Mouse (Mus musculus): Measurements from ENCODE around the gene Lhfp.

The Lhfp gene

DNA sequence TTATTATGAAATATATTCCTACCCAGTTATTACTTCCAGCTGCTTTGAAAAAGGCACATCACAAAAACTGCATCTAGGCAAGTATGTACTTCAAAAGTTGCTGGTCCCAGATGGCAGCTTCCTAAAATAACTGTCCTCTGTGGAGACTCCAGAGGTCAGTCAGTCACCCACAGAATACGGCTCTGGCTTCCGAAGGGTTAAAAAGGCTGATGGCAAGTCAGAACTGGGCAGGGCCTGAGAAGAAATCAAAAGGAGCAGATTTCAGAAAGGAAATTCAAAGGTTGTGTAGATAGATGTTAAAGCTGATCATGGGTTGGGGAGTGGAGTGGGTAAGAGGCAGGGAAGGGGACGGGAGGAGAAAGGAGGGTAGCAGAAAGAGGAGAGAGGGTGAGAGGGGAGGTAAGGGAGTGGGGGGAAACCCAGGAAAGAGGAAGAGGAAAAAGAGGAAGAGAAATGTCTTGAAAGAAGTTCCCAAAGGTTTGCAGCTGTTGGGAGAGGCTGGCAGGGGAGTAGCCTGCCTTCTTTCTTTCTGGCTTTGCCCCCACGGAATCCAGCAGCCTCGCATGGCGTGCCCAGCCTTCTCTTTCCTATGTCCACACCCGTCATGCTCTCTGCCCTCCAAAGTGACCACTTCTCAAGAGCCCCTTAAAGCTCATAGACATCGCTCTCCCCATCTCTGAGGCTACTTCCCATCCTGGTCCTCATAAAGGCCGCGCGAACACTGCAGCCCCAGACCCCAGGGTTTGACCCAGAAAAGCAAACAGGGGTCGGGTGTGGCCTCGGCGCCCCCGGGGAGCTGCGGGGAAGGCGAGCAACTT is 526 bp upstream of the Lhfp start:
- no peak for DNase-seq (ENCODE audit: low spot score in 2 of 2)

DNA sequence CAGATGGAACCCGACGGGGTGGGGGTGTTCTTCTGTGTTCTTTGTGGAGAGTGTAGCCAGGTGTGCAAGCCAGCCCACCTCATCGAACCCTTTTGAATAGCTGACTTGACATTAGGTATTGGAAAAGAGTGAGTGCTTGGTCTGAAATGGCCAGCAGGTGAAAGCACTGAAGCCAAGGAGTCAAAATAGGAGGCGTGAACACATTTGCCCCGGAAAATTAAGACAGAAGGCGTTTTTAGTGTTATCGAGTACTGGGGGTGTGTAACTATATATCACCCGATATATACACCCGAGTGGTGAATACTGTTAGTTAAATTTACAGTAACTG is 876 bp downstream of the Lhfp start:
- DNase-seq (ENCODE audit: low spot score in 2 of 2): no peak

DNA sequence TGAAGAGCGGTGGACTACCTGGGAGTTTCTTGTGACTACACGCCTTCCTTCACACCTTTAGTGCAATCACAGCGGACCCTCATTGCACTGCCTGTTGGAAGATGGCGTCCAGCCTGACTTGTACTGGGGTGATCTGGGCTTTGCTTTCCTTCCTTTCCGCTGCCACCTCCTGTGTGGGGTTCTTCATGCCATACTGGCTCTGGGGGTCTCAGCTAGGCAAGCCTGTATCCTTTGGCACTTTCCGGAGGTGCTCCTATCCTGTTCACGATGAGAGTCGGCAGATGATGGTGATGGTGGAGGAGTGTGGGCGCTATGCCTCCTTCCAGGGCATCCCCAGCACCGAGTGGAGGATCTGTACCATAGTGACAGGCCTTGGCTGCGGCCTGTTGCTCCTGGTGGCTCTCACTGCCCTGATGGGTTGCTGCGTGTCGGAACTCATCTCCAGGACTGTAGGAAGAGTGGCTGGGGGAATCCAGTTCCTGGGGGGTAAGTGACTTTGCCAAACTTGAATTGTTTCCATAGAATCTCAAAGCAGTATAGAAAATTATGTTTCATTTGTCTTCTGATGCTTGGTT is 2.0 kb downstream of the Lhfp start:
- no peak for DNase-seq (ENCODE audit: low spot score in 2 of 2)

DNA sequence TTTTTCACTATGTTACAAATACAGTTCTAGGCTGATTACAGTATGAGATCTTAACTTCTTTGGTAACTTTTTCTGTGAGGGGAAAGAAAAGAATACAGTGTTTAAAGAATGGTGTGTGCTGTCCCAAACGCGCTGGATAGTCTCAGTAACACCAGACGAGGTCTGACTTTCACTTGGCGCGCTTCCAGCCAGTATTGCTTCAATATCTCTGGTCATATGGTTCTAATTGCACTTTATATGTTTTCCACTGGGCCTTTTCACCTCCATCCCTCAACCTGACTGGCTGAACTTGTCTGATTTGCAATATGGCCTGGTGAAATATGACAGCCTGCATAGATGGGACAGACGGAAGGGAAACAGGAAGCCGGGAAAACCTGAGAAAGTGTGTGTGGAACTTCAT is 2.9 kb downstream of the Lhfp start:
- no peak for DNase-seq (ENCODE audit: low spot score in 2 of 2)

DNA sequence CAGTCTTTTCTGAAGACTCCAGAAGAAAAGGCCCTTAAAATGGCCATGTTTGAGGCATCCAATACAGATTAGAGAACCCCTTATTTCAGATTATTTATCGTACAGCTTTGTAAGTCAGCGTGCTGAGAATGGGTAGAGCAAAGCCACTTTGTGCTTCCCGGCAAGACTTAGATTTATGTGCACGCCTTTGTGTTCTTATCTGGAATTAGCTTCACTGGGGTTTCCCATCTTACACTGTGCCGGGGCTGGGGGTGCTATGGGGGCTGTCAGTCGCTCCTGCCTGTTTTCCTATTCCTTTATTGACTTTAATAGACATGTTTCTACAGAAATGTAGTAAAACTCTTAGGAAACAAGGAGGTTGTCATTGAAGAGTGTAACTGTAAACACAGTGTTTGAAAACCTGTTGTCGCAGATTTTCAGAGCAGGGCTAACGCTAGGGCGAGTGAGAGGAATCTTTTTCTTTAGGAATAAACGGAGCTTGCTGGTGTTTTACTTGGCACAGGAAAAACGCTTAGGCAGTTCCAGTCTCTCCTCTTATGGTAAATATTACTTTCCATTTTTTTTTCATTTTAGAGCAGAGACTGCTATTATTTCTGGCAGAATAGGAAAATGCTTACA is 3.5 kb downstream of the Lhfp start:
- no peak for DNase-seq (ENCODE audit: low spot score in 2 of 2)

DNA sequence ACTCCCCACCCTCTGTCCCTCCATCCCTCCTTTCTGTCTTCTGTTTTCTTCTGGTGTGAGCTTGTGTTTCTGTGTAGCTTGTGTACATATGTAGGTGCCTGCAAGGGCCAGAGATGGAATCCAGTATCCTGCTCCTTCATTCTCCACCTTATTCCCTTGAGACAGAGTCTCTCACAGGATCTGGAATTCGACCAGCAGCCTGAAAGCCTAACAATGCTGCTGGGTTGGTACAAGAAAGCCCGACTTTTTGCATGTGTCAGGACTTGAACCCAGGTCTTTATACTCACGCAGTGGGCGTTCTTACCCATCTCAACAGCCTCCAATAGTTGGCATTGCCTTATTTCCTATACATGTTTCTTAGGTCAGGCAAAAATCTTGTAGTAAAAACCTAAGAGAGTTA is 4.4 kb downstream of the Lhfp start:
- no peak for DNase-seq (ENCODE audit: low spot score in 2 of 2)

DNA sequence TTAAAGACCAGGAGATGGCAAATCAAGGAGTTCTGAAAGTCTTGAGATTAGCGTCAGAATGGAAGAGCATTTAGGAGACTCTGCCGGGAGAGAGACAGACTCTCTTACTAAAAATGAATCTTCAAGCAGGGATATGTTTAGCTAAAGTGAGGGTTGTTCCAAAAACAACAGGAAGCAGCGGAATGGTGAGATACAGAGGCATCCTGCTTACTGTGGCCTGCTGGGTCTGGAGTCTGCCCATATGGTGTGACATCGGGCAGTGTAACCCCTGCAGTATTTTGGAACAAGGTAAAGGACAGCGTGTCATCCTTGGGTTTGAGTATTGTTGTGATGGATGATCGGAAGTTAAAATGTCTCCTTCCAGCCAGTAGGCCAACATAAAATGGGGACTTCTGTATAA is 5.0 kb downstream of the Lhfp start:
- no peak for DNase-seq (ENCODE audit: low spot score in 2 of 2)

DNA sequence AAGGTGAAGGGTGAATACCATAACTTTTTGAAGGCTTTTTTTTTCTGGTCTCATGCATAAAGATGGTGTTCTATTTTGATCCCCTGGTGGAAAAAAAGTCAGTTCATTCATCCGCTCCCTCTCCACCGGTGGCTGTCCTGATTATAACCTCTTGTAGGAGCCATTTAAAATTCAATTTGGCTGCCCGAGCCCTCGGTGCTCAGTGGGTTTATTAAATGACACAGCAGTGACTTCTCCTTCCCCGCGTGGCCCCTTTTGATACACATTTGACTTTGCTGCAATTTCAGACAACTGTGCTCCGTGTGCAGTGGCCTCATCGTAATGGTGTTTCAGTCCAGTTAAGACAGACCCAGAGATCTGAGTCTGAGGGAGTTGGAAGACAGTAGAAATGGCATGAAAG is 11.1 kb downstream of the Lhfp start:
- no peak for DNase-seq (ENCODE audit: low spot score in 2 of 2)

DNA sequence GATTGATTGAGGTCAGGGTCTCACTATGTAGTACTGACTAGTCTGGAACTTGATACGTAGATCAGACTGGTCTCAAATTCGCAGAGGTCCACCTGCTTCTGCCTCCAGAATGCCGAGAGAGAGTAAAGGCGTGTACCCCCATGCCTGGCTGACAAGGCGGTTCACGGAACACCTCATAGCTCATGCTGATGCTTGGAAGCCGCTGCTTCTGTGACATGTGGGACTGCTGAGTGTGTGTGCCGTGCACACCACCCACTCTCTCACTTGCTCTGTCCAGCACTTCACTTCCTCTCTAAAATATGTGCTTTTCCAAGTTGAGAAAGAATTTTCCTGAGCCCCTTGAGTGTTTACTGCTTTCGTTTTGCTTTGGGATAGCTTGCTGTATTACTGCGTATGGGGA is 15.1 kb downstream of the Lhfp start:
- no peak for DNase-seq (ENCODE audit: low spot score in 2 of 2)

DNA sequence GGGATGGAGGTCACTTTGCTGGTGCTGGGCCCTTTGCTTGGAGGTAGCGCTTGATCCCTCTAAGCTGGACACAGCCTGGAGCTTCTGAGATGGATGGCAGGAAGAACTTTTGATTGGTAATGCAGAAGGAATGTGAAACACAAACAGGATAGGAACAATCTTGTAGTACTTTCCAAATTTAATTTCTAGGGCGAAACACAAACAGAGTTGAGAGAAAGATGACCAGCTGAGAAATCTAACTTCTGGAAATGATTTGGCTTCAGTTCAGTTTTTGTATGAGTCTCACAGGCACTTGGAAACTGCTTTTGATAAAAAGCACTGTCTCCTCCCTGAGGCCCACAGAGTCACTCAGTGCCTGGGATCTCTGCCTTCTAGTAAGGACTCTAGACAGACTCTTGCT is 18.6 kb downstream of the Lhfp start:
- no peak for DNase-seq (ENCODE audit: low spot score in 2 of 2)

DNA sequence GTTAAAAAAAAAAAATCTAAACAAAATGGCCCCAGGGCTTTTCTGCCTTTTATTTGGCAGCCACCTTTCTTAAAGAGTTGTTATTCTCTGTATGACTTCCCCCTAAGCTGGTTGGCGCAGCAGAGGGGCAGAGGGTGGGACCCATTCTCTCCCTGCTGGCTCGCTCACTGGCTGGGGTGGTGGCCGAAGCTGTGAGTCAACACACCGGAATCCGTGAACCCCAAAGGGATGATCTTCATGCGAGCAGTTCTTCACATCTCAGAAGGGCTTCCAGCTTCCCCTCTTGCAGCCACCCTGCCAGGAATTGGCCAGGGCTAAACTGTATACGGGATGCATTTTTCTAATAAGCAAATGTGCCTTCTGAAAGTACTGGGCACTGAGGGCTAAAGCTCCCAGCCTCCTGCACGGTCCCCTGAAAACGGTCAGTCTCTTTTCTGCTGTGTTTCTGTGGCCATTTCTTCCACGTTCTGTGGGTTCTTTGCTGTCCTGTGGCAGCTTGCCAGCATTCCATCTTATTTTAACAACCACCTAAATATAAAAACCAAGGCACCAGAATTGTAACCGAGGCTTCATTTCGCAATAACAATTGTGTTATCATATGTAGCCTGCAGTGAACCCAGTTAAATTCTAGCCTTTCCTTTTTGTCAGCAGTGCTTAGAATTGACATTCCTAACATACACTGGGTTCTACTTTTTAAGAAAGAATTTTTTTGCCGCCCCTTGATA is 22.3 kb downstream of the Lhfp start:
- DNase-seq (ENCODE audit: low spot score in 2 of 2): no peak

DNA sequence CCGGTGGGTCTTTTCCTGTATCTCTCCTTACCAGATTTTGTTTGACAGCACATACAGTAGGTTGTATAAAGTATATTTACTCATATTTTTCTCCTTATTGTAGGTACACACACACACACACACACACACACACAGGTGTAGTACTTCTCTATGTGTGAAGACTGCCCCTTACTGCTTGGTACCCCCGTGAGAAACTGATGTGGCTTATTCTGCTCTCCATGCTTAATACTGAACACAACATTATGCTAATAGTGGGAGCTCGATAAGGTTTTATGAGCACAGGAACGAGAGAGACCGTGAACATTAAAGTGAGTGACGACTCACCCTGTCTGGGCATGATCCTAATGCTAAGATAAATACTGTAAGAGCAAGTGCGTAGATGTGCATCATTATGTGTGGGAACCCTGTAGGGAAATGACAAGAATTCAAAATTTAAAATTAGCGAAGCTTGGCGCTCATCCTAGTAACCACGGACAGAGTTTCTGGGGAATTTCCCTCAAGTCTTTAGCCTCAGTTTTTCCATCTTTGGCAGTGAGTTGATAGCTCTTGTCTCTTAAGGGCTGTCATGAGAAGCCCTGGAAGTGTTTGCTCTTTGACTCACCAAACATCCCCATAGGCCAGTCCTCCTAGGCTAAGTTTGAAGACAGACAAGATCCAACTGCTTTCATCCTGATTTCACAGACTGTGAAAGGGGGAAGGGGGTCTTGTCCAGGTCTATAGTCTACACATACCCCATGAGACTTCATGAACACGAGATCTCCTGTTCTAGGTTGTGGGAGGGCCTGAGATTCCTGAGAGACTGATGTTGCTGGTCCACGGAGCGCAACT is 24.2 kb downstream of the Lhfp start:
- no peak for DNase-seq (ENCODE audit: low spot score in 2 of 2)

DNA sequence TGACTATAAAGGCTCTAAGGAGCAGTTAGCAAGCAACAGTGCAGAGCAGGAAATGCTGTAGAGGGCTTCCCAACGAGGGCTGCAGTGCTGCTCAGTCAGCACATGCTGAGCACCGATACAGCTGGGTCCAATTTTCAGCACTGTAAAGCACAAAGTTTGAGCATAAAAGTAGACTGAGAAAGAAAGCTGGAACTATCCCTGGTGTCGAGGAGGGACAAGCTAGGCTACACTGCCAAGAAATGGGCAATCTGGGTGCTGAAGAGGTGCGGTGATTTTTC is 24.7 kb downstream of the Lhfp start:
- DNase-seq (ENCODE audit: low spot score in 2 of 2): no peak

DNA sequence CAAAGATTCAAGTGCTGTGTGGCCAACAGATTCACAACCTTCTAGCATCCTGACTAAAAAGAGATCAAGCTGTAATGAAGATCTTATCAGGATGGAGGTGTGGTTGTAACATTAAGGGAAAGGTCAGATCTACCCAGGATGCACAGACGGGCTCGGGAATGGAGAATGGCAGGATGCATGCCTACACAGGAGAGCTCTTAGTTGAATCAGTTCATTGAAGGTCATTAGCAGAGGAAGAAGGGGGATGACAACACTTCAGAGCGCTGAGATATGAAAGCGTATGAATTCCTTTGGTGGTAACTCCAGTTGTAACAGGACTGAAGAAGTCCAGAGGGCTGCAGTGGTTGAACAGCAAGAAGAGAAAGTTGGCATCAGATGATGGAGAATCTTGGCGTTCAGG is 27.1 kb downstream of the Lhfp start:
- DNase-seq (ENCODE audit: low spot score in 2 of 2): no peak

DNA sequence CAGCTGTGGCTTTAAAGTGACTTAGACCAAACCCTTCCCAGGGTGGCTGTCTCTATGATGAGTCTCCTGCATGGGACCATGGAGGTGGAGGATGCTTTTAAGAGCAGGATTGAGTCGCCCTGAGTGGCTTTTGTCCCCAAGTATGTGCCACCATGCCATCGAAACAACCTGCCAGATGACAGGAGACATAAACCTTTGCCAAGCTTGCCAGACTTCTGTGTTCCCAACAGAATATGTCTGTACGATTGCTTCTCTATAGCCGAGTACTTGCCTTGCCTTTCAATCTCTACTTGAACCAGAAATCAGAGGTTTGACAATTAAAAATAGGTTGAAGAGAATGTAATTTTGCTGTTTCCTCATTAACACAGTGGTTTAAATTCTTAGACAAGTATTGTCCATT is 32.9 kb downstream of the Lhfp start:
- DNase-seq (ENCODE audit: low spot score in 2 of 2): no peak

DNA sequence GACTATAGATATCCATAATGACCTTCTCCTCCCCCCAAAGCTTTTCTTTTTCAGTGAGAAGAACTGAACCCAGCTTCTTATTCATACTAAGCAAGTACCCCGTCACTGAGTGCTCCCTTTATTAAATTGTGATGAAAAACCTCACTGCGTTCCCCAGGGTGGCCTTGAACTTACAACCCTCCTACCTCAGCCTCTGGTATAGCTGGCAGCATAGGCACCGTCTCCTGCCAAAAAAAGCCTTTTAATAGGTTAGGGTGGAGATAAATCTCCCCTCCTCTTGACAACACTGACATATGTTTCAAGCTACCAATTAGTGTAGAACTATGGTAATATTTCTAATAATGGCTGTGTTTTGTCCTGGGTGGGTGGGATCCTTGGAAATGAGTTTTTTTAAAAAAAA is 33.4 kb downstream of the Lhfp start:
- no peak for DNase-seq (ENCODE audit: low spot score in 2 of 2)

DNA sequence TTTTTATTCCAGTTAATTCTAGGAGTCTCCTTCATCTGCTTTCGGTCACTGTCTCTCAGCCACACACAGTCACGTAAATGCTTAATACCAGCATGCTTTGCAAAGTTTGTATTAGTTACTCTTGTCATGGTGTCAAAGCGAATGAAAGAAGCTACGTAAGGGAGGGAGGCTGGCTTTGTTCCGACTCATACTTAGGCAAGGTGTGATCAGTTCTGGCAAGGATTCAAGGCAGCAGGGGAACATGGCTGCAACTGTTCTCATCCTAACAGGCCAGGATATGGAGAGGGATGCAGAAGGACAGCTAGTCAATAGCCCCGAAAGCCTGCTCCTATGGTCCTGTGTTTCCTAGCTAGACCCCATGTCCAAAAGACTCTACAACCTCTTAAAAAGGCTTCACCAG is 39.0 kb downstream of the Lhfp start:
- no peak for DNase-seq (ENCODE audit: low spot score in 2 of 2)

DNA sequence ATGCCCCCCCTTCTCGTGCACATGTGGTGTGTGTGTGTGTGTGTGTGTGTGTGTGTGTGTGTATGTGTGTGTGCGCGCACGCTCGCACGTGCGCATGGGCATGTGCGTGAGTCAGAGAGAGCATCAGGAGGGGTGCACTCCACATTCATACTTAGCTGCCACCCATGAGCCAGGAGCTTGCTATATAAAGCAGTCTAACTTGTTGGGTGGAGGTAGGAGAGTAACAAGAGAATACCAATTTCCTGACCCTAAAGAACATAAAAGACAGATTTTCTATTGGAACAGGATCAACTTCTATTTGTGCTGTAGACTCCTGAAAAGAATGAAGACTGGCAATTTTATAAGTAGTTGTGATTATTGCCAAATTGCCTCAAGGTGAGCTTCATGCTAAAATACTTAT is 39.4 kb downstream of the Lhfp start:
- DNase-seq (ENCODE audit: low spot score in 2 of 2): no peak

DNA sequence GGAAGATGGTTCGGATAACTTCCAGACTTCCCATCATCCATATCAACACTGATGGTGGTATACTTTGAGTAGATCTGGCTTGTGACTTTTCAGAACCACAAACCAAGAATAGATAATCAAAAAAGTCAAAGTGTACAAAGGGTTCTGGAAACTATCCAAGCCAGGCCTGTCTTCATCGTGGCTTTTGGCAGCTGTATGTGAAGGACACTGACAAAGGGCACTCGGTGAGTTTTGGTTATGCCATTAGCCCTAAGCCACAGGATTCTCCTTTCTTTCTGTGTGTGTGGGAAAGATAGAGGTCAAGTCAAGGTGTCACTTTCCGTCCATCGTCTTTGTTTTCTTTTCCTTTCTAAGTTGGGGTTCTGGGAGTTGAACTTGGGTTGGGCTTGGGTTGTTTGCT is 42.4 kb downstream of the Lhfp start:
- DNase-seq (ENCODE audit: low spot score in 2 of 2): no peak

DNA sequence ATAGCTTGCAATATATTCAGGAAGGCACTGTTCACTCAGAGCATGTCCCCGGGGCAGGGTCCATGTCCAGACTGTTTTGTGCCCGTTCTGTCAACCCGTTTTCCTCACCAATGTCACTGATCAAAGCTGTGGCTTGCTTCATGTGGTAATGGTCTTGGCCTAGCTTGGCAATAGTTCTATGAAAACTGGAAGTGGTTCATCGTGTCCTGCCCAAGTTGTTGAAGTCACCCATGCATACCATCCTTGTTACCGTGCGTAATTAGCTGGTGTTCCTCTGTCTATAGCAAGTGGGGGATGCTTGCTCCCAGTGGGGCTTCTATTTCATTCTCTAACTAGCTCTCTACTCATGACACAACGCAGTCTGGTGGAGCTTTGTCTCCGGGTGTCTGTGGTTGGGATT is 43.5 kb downstream of the Lhfp start:
- DNase-seq (ENCODE audit: low spot score in 2 of 2): no peak

DNA sequence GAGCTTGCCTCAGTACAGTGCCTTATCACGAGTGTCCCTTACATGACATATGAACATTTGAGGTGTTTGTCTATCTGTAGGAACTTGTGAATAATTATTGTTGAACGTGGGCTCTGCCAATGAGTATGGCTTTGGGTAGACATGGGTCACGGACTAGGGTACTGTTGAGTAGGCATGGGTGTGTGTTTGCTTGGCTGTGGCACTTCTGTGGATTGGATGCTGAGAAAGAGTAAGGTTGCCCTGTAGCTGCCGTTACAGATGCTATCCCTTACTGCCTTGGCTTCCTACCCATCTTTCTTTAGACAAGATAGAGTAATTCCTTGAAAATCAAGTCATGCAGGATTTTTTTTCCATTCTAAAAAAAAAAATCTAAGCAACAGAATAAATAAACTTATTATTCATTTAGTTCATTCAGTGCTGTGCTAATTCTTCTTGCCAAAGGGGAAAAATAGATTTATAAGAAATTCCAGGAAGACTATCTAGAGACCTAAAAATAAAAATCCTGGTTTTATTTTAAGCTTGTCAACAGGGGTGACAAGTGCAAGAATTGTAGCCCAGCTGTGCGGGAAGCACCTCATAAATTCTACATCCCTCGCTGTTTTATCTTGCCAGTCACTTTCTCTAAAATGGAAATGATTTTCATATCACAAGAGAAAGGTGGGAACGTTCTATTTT is 45.3 kb downstream of the Lhfp start:
- DNase-seq (ENCODE audit: low spot score in 2 of 2): no peak
